14 mouse cellular contexts compared by ENCODE assay signal in genomic region chr2:114812141-114812902, GRCm38 (mm10).
A peak's percentile ranks its signal among the peaks of the same experiment; 100 is the strongest.
DNase-seq lines count a peak whose midpoint lies in the region; ATAC-seq lines count a peak whose summit lies in the region.
"Had no signal": no experiment of that assay in that cellular context is flagged by ENCODE, and none has a peak within 500 bp of the region (broad histone marks: within the 10 kb centered on the region; RNA-seq: fewer than 3 reads in every experiment).

No protein-coding gene starts in this region.

- H3K4me2 ChIP-seq in embryonic facial prominence, embryonic 11.5 days (ENCODE audit: low read depth, low read length): no peak overlapping the region
- no peak overlapping the region for H3K4me2 ChIP-seq in lung, embryonic 16.5 days (ENCODE audit: low read depth, low read length)
- H3K4me2 ChIP-seq: forebrain, embryonic 15.5 days; heart, embryonic 15.5 days; neural tube, embryonic 12.5 days had no signal

- 46% methylated on average over 11 of the region's 11 CpGs for WGBS in embryonic facial prominence, embryonic 11.5 days
- WGBS in embryonic facial prominence, embryonic 10.5 days: 49% methylated on average over 11 of the region's 11 CpGs
- WGBS in lung, embryonic 16.5 days: 41% methylated on average over 11 of the region's 11 CpGs

- no peaks in the 10 kb centered on the region for H3K9me3 ChIP-seq in embryonic facial prominence, embryonic 11.5 days (replicated peaks; ENCODE audit: control insufficient read depth, low read length)
- no peaks in the 10 kb centered on the region for H3K9me3 ChIP-seq in embryonic facial prominence, embryonic 10.5 days
- H3K9me3 ChIP-seq in lung, embryonic 16.5 days (ENCODE audit: control insufficient read depth, low read length): no peaks in the 10 kb centered on the region
- H3K9me3 ChIP-seq: forebrain, embryonic 15.5 days; heart, embryonic 15.5 days; neural tube, embryonic 12.5 days had no signal

- DNase-seq in embryonic facial prominence, embryonic 11.5 days (ENCODE audit: low spot score): peak; percentile 13
- no peak for DNase-seq in embryonic facial prominence, embryonic 10.5 days (ENCODE audit: low spot score)
- no peak for DNase-seq in lung, postnatal 4 days
- DNase-seq in kidney, adult 9 months: peak; percentile 71
- peak; percentile 39 for DNase-seq in lung, postnatal 36 days
- DNase-seq in cerebellum, adult 9-11 months: no peak
- DNase-seq in left cerebral cortex, postnatal 4 days: no peak
- DNase-seq: cerebellum, postnatal 25 days; liver had no signal

- intact Hi-C loops in left cerebral cortex, postnatal 4 days (cut with DNase I): no loop called here

- H3K4me3 ChIP-seq in embryonic facial prominence, embryonic 11.5 days (ENCODE audit: low read depth, low read length): no peak overlapping the region
- no peak overlapping the region for H3K4me3 ChIP-seq in embryonic facial prominence, embryonic 10.5 days
- no peak overlapping the region for H3K4me3 ChIP-seq in lung, embryonic 16.5 days (ENCODE audit: low read length)
- H3K4me3 ChIP-seq: forebrain, embryonic 15.5 days; heart, embryonic 15.5 days; neural tube, embryonic 12.5 days had no signal

- no peaks in the 10 kb centered on the region for H3K4me1 ChIP-seq in embryonic facial prominence, embryonic 11.5 days (ENCODE audit: control insufficient read depth, insufficient read depth, low read length)
- H3K4me1 ChIP-seq in embryonic facial prominence, embryonic 10.5 days: peaks cover 41% of the 10 kb centered on the region
- H3K4me1 ChIP-seq in lung, embryonic 16.5 days (replicated peaks; ENCODE audit: control insufficient read depth, insufficient read depth, low read length): no peaks in the 10 kb centered on the region
- H3K4me1 ChIP-seq: forebrain, embryonic 15.5 days; neural tube, embryonic 12.5 days had no signal

- H3K9ac ChIP-seq in embryonic facial prominence, embryonic 11.5 days (replicated peaks; ENCODE audit: low read length): no peak overlapping the region
- no peak overlapping the region for H3K9ac ChIP-seq in lung, embryonic 16.5 days (ENCODE audit: low read length)
- H3K9ac ChIP-seq: forebrain, embryonic 15.5 days; heart, embryonic 15.5 days; neural tube, embryonic 12.5 days had no signal

- ATAC-seq in embryonic facial prominence, embryonic 11.5 days (replicated peaks; ENCODE audit: insufficient number of reproducible peaks, low FRiP score, low TSS enrichment, low read depth): no peak
- ATAC-seq in lung, embryonic 16.5 days (ENCODE audit: low read depth): peak; percentile 7; the same call in 1 of the 2 replicates
- ATAC-seq: forebrain, embryonic 15.5 days; midbrain, embryonic 16.5 days had no signal

- H3K27ac ChIP-seq in embryonic facial prominence, embryonic 11.5 days (replicated peaks; ENCODE audit: low read depth, low read length): no peak overlapping the region
- no peak overlapping the region; the same call in 1 of the 2 replicates for H3K27ac ChIP-seq in embryonic facial prominence, embryonic 10.5 days (replicated peaks)
- no peak overlapping the region for H3K27ac ChIP-seq in lung, embryonic 16.5 days (ENCODE audit: low read length)
- H3K27ac ChIP-seq: forebrain, embryonic 15.5 days; heart, embryonic 15.5 days; neural tube, embryonic 12.5 days had no signal

- no peaks in the 10 kb centered on the region for H3K27me3 ChIP-seq in embryonic facial prominence, embryonic 11.5 days (ENCODE audit: control insufficient read depth, insufficient read depth, low read length)
- H3K27me3 ChIP-seq in embryonic facial prominence, embryonic 10.5 days (replicated peaks; ENCODE audit: low read depth, poor library complexity, severe bottlenecking): 0 out of 2 replicates have a peak, but pooled peaks cover 7% of the 10 kb centered on the region
- no peaks in the 10 kb centered on the region for H3K27me3 ChIP-seq in lung, embryonic 16.5 days (ENCODE audit: control insufficient read depth, insufficient read depth, low read depth, low read length)
- H3K27me3 ChIP-seq: forebrain, embryonic 15.5 days; heart, embryonic 15.5 days; neural tube, embryonic 12.5 days had no signal

- H3K36me3 ChIP-seq in embryonic facial prominence, embryonic 11.5 days (replicated peaks; ENCODE audit: control insufficient read depth, insufficient read depth, low read depth, low read length): no peaks in the 10 kb centered on the region
- H3K36me3 ChIP-seq in embryonic facial prominence, embryonic 10.5 days (replicated peaks): no peaks in the 10 kb centered on the region
- H3K36me3 ChIP-seq in lung, embryonic 16.5 days (ENCODE audit: control insufficient read depth, insufficient read depth, low read length): no peaks in the 10 kb centered on the region
- H3K36me3 ChIP-seq: forebrain, embryonic 15.5 days; heart, embryonic 15.5 days; neural tube, embryonic 12.5 days had no signal

Comparison
In these comparisons a context has a peak if more than half of its experiments do, and no peak if none do; other contexts are left out.
1. DNase-seq: peak in embryonic facial prominence, embryonic 11.5 days (single experiment), kidney, adult 9 months (single experiment) and lung, postnatal 36 days (single experiment); none in embryonic facial prominence, embryonic 10.5 days (single experiment), lung, postnatal 4 days (0 of 2), cerebellum, adult 9-11 months (single experiment) and left cerebral cortex, postnatal 4 days (single experiment).